Mouse (Mus musculus): Measurements from ENCODE around the gene Ostf1.

Ostf1 gene

DNA sequence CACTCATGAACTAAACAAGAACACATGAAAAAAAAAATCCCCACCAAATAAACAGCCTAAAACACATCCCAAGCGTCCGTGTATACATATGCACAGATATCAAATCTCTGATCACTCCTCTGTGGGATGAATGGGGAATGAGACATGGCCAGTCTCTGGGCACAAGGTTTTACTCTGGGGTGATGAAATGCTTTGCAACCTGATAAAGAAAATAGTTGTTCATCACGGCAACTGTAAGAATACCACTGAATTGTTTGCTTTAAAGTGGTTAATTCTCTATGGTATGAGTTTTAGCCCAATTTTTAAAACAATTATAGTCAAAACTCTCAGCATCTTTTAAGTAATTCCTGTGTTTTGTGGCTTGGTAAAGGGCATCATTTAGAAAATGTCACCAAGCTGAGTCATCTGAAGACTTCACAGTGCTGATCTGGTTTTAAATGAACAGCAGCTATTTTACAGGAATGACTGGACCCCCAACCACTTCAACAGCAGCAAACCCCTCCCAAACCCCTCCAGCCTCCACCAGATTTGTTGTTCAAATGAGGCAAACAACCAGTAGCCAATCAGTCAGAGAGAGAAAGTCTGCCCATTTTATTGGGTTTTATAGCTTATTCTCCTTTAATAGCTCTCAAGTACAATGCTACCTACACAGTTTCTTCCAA, 33.2 kb downstream of the Ostf1 start:
- DNase-seq (ENCODE audit: low read depth), result peak; percentile 30

DNA sequence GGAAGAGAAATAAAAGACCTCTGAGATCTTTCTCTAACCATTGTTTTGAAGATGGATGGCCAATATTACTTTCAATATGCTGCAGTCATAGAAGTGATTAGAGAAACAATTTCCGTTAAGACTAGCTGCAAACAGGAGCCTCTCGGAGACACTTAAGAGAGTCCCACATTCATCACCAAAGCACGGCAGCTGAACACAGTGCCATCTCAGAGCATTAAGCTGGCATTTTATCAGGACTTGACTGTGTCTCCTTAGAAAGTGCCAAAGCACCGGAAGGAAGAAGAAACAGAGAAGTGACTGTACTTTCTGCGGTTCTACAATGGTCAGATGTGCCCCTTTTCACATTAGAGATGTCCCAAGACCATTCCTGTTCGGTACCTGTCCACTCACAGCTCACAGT, 33.9 kb downstream of the Ostf1 start:
- DNase-seq (ENCODE audit: low read depth), result no peak

DNA sequence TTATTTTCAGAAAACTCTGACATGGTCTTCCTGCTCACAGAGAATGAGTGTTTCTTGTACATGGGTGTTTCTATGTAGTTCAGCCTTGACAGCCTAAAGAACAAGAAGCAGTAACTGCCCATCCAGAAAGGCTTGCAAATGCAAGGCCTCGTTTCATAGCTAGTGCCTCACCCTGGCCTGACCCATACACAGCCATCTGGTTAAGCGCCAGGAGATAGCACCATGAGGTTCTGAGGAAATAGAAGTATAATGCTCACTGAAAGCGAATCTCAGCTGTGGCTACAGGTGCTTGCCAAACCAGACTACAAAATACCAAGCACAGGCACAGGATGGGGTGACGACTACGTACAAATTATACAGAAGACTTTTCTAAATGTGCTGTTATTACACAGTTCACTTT, 34.7 kb downstream of the Ostf1 start:
- no peak for DNase-seq (ENCODE audit: low read depth)

DNA sequence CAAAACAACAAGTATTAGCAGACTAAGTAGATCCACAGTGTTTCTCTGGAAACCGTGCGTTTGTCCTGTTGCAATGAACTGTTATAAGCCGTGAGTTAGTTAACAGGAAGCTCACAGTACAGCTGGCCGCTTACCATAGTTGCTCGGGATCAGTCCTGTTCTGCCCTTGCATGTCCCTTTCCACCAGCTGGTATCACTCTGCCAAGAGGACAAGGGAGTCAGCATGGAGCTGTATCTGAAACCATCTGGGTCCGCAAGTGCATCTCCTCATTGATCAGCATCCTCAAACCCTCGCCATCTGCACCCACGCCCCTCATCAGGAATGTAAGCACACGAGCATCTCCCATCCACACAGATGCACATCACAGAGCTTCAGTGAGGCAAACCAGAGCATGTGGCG, 37.9 kb downstream of the Ostf1 start:
- DNase-seq (ENCODE audit: low read depth), result no peak

DNA sequence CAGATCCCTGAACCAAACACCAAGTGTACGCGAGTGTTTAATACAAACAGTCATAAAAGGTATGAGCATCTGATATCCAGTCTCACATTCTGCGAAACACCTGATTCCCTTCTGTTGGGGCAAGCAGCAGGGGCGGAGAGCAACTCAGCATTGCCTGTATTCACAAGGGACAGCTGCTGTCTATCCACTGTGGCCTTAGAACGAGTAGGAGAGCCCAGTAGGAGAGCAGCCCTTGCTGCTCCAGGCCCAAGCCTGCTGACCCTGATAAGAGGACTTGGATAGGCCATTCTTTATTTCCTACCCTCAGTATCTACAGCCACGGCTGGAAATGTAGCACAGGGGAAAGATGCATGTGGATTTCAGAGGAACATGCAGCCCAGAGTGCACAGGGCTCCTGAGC, 38.7 kb downstream of the Ostf1 start:
- DNase-seq (ENCODE audit: low read depth), result no peak

DNA sequence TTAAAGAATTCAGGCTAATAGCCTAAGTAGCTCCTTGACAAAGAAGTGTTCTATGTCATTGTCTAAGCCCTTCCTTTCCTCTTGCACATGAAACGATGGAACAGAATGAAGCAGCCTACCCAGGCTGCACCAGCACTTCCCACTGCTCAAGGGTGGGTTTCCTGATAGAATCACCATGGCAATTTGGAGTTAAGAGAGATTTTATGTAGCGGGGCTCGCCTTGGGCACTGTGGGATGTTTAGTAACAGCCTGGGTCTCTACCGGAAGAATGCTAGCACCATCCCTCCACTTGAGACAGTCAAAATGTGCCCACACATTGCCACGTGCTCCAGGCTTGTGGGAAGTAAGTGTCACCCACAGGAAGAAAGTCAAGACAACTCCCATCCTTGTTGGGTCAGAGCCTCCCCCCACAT, 40.7 kb downstream of the Ostf1 start:
- DNase-seq (ENCODE audit: low read depth), result no peak

DNA sequence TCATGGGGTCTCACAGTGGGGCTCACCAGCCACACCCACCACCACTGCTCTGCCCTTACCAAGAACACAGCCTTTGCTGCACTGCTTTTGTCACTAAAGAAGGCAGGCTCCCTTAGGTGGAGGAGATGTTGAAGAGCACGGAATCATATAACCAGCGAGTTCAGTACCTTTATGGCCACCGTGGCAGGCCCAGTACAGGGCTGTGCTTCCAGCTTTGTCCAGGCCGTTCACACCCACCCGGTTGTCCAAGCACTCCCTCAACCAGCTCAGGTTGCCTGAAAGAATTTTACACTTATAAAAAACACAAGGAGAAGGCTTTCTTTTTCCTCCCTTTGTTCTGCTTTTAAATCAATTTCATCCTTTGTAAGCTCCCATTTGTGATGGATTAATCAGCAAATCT, 41.4 kb downstream of the Ostf1 start:
- no peak for DNase-seq (ENCODE audit: low read depth)

DNA sequence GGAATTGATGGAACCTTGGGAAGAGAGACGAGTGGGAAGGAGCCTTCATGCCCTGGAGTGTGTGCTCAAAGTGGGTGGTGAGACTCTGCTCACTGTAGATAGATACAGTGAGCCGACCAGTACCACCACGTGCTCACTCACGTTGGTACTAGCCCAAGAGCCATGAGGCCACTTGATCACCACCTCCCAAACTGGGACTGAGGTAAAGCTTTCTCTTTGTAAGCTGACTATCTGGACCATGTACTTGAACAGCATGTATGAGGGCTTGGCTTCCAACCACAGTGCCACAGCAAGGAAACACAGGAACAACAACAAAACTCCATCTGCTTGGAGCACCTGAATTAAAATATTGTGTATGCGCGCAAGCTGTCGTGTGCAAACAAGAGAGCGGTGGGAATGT, 42.3 kb downstream of the Ostf1 start:
- no peak for DNase-seq (ENCODE audit: low read depth)

DNA sequence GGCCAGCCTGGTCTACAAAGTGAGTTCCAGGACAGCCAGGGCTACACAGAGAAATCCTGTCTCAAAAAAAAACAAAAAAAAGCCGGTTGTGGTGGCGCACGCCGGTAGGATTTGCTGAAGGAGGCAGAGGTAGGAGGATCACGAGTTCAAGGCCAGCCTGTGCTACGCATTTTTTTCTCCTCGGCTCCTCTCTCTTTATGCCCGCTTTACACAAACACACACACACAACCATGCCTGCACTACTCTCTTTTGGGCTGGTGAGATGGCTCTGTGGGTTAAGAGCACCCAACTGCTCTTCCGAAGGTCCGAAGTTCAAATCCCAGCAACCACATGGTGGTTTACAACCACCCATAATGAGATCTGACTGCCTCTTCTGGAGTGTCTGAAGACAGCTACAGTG, 42.8 kb downstream of the Ostf1 start:
- peak; percentile 84 for DNase-seq (ENCODE audit: low read depth)

DNA sequence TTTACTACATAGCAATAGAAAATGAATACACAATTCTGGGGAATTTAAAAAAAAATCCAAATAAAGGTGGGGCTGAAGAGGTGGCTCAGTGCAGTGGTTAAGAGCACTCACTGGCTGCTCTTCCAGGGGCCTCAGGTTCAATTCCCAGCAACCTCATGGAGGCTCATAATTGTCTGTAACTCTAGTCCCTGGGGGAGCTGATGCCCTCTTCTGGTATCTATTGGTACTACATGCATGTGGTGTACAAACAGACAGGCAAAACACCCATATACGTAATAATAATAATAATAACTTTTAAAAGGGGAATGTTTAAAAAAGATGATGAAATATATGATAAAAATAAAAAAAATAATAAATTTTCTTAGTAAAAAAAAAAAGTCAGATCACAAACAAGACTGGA, 43.4 kb downstream of the Ostf1 start:
- peak; percentile 58 for DNase-seq (ENCODE audit: low read depth)

DNA sequence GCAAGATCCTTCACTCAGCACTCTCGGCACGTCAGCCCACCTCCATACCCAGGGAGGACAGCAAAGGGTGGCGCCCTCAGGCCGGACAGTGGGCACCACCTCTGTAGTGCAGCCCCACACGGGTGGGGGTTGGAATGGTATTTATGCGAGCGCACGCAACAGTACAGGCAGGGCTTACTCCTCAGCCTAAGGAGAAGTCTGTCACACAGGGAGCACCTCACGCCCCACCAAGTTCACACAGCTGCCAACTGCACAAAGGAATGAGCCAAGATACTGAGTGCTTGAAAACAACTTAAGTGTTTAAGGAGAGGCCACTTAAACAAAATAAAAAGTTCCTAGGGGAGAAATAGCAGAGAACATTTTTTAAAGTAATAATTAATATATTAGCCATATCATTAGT, 44.5 kb downstream of the Ostf1 start:
- DNase-seq (ENCODE audit: low read depth), result no peak

DNA sequence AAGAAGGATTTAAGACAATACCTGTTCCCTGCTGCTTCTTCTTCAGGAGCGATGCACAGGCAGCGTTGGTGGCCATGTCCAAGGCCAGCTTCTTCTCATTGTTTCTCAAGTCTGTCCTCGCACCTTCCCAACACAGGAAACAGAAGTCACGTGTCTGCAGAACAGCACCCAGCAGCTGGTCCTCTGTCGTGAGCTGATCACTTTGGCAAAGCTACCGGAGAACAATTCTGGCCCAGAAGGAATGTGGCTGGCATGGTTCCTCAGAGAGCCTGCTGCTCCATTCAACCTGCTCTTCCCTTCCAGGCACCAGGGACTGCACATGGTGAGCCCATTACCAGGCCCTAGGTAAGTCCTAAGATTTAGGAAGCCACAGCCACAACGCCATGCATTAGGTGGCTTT, 47.0 kb downstream of the Ostf1 start:
- DNase-seq (ENCODE audit: low read depth), result no peak

DNA sequence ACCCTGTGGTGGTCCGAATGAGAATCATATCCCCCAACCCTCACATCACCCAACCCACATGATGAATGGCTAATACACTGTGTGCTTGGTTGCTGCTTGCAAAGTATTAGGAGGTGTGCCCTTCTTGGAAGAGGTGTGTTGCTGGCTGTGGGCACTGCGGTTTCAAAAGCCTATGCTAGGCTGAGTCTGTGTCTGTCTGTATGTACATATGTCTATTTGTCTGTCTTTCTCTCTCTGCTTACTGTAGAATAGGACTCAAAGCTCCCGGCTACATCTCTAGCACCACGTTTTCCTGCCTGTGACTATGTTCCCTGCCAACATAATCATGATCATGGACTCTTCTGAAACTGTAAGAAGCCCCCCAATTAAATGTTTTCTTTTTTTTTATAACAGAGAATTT, 47.9 kb downstream of the Ostf1 start:
- DNase-seq (ENCODE audit: low read depth), result no peak

DNA sequence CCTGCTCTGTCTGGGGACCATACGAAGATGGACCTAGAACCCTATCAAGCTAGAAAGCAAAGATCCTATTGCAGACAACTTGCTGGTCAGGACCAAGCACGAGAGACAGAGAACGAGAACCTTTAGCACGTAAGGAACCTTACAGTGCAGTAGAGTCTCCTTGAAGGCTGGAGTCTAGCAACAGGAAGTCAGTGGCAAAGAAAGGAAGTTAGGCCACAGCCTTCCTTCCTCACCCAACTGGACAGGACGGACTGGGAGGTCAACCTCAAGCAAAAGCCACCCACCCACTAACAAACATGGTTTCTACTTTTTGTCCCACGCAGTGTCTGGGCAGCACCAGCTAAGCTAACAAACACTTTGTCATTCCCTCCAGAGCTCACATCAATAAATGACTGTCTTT, 48.7 kb downstream of the Ostf1 start:
- DNase-seq (ENCODE audit: low read depth), result no peak

DNA sequence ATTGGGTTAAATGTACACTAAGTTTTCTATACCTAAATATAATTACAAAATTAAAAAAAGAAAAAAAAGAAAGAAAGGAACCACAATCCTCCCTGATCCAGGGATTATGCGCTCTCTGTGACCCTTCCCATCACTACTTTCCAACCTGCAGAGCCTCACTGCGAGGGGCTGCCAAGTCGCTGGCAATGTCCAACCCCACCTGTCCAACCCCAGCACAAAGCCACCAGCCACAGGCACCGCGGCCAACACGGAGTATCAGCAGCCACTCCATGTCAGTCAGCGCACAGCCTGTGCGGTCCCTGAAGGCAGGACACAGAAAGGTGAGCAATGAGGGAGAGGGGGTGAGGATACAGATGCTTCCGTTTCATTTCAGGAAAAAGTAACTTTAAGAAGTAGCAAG, 49.4 kb downstream of the Ostf1 start:
- DNase-seq (ENCODE audit: low read depth), result no peak

DNA sequence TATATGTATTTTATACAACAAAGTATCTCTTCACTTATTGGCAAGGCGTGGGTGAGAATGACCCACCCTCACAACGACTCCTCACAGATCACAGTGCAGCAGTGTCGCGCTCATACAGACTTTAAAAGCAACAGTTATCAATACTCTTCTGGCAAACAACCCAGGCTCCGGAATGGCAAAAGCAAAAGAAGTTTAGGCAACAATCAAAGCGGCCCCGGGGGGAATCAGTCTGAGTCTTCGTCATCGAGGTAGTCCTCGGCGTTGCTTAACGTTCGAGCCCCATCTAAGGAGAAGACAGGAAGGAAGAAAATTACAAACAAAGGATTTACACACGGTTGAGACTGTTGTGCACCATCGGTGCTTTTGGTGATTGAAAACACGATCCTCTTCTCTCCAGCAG, 50.6 kb downstream of the Ostf1 start:
- DNase-seq (ENCODE audit: low read depth), result no peak

DNA sequence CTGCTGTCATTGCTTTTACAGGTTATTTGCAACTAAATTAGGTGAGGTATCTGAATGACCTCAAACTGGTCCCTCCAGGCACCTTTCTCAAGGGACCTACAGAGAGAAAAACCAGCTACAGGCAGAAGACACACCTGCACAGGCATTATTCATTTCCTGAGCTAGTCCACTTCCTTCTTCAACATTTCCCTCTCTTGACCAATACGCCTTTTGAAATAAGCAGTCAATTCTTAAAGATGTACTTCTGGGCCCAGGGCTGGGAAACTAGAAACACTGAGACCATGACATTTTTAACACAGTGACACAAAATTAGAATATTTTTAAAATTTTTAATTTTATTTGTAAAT, 52.6 kb downstream of the Ostf1 start:
- DNase-seq (ENCODE audit: low read depth), result no peak

DNA sequence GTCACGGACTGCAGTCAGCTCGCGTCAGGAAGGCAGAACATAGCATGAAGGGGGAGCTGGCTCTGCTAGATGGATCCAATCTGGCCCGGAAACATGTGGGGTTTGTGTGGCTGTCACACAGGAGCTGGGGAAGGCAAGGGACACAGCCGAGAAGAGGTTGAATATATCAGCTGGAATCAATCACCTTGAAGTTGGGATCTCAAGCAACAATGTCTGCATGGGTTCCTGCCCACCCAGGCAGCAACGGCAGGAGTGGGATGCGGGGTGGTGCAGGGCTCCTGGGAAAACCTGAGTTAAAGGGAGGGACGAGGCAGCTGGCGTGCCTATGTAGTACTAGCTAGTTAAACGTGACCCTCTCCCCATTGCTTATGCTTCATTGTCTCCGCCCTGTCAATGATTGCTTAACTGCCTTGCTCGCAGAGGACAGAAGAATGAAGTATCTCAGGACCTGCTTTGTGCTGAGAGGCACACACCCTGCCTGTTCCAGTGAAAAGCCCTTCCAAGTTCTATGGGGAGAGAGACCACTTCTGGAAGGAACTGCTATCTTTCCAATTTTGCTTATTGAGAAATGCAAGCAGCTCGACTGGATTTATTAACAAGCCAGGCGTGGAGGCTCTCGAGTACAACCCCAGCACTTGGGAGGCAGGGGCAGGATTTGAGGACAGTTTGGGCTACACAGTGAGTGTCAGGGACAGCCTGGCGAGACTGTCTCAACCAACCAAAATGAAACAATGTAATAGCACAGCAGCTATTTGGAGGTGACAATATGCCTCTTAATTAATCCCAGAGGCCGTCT, 53.2 kb downstream of the Ostf1 start:
- no peak for DNase-seq (ENCODE audit: low read depth)

DNA sequence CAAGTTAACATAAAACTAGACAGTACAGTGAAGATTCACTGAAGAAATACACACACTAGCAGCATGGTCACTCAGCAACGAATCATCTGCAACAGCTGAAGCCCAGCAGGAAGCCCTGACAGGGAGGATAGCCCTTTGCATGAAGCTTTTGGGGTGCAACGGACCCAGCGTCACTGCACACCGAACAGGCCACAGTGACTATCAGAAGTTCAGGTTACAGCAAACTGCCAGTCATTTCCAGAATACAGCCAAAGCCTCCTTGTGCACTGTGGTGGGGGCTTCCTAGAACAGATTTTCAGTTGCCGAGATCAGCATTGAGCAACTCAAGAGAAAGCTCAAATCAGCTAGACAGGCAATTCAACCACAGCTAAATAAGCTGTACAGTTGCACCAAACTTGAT, 54.3 kb downstream of the Ostf1 start:
- no peak for DNase-seq (ENCODE audit: low read depth)

DNA sequence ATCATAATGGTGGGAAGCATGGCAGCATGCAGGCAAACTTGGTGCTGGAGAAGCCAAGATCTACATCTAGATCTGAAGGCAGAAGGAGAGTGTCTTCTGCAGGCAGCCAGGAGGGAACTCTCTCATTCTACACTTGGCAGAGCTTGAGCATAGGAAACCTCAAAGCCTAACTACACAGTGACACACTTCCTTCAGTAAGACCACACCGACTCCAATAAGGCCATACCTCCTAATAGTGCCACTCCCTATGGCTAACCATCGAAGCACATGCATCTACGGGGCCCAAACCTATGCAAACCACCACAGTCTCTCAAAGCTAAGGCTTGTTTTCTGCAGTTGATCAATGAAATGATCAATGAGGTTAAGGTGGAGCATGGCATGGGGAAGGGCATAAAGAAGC, 55.7 kb downstream of the Ostf1 start:
- DNase-seq (ENCODE audit: low read depth), result no peak

DNA sequence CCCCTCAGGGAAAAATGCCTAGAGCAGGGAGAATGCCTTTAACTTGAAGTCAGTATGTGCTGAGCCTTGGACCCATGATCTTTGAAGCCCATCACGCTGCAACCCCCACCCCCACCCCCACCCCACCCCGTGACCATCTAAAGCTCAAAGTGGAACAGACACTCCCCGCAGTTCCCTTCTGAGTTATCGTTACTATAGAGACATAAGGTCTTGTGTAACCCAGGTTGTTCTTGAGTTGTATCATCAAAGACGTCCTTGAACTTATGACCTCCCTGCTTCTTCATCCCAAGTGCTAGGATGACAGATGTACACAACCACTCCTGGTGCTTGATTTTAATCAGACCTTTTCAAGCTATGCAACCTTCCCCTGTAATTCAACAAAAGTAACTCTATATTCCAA, 57.7 kb downstream of the Ostf1 start:
- DNase-seq (ENCODE audit: low read depth), result no peak

DNA sequence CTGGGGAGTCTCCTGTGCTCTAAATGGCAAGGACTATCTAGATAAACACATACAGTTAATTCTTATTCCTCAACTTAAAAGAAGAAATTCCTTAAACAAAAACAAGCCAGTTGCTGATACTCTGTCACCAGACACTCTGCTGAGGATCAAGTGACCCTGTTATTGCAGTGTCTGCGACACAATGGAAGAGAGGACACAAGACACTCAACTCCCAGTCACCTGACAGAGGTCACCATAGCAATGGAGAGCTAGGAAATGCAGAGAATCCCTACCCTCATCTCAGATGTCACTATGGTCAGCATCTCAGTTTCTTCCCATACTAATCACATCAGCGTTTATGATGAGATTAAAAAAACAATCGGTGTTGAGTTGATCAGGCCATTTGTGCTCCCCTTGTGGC, 58.2 kb downstream of the Ostf1 start:
- DNase-seq (ENCODE audit: low read depth), result no peak

DNA sequence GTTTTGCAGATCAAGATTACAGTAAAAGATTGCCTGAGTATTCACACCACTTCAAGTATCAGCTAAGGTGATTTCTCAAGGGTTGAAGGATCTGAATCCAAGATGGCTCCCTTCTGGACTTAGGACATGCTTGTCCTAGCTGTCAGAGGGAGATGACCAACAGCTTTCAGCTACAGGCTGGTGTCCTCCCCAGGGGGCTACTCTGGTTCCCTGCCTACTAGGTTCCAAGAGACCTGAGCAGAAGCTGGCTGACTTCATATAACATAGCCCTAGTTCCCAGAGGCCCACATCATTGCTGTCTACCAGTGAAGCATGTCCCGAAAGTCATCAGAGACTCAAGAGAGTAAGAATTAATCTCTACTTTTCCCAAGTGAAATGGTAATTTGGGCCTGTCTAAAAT, 62.1 kb downstream of the Ostf1 start:
- DNase-seq (ENCODE audit: low read depth), result no peak

DNA sequence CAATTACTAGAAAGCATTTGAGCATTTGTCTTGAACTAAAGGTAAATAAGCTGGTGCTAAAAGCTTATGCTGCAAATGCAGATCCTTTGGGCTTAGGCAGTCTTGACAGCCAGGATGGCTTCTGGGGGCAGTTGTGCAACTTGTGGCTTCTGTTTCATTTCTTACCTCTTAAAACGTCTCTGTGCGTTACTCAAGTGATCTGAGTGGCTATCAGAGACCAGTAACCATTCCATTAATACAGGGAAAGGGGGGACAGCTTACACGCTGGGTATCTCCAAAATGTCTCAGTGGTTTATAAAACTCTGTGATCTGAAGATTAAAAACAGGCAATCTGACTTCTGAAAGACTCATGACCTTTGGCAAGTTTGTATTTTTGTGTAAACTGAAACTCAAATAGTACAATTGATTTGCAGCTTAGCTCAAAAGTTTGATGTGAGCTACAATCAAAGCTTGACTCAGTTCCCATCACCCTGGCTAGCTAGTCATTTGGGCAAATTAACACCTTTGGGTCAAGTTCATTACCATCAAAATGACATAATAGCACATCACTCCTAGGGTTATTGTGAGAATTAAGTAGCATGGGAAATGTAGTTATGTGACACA, 62.7 kb downstream of the Ostf1 start:
- no peak for DNase-seq (ENCODE audit: low read depth)

All from NIH3T3 (cell line).